Mouse (Mus musculus): ENCODE measurements around the gene A430033K04Rik.

DNA sequence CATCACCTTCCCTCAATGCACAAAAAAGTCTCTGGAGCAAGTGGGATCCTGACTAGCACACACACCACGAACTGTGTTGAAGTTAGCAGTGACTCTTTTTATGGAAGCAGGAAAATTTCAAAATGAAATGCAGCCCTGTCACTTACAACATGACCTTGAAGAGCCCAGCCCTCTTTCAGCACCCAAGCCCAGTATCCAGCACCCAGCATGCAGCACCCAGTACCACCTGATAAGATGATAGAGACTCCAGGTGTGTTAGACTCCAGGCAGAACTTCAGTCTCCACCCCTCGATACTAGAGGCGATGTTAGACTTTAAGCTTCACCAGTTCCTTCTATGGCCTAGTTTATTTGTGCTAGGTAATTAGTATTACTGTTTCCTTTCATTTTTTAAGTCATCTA lies 19.1 kb downstream of the A430033K04Rik start:
- TF ChIP-seq GATA1 (IDR thresholded peaks at IDR 0.05; ENCODE audit: low read length) (no peak), TAL1 (IDR thresholded peaks at IDR 0.05; ENCODE audit: low read length) (no peak)
